Mouse (Mus musculus) spleen, postnatal 36 days (tissue): ENCODE measurements at regions not wholly inside any gene's neighbourhood (a gene's known extent, or its start where the extent isn't known, plus 50 kb on each side); places are given as distances from the start of the nearest gene placed in this dataset.

ENCODE experiments used
- DNase-seq, 2 experiments: peaks; one replicate each; pipeline ENCODE4 v3.0.0; 2022; ENCODE audit warnings: low spot score in 2 of 2, mixed read lengths in 1 of 2

GRCm38 (mm10) chr1:81746013-81746412, 486.9 kb upstream of the Gm9747 start:
- DNase-seq: no peak

- no peak for DNase-seq
These were observed 485.9 kb upstream of the Gm9747 start for GRCm38 (mm10) chr1:81747025-81747424.

GRCm38 (mm10) chr1:81754067-81754466, 478.8 kb upstream of the Gm9747 start:
- DNase-seq: no peak

GRCm38 (mm10) chr1:81755281-81755680, 477.6 kb upstream of the Gm9747 start:
- no peak for DNase-seq

- DNase-seq: no peak
These were observed 477.2 kb upstream of the Gm9747 start for GRCm38 (mm10) chr1:81755694-81756093.

GRCm38 (mm10) chr1:81759919-81760318, 473.0 kb upstream of the Gm9747 start:
- DNase-seq: no peak

GRCm38 (mm10) chr1:81771704-81772103, 461.2 kb upstream of the Gm9747 start:
- no peak for DNase-seq

GRCm38 (mm10) chr1:81780583-81780982, 452.3 kb upstream of the Gm9747 start:
- no peak for DNase-seq

GRCm38 (mm10) chr1:81784305-81784704, 448.6 kb upstream of the Gm9747 start:
- DNase-seq: no peak

- no peak for DNase-seq
These were observed 438.1 kb upstream of the Gm9747 start for GRCm38 (mm10) chr1:81794771-81795170.

GRCm38 (mm10) chr1:81795399-81795798, 437.5 kb upstream of the Gm9747 start:
- DNase-seq: no peak

GRCm38 (mm10) chr1:81811591-81811990, 421.3 kb upstream of the Gm9747 start:
- no peak for DNase-seq

- no peak for DNase-seq
These were observed 414.0 kb upstream of the Gm9747 start for GRCm38 (mm10) chr1:81818884-81819283.

GRCm38 (mm10) chr1:81841966-81842365, 390.9 kb upstream of the Gm9747 start:
- DNase-seq: no peak

GRCm38 (mm10) chr1:81850462-81851144, 382.3 kb upstream of the Gm9747 start:
- DNase-seq: no peak

GRCm38 (mm10) chr1:81859464-81859863, 373.4 kb upstream of the Gm9747 start:
- DNase-seq: no peak

GRCm38 (mm10) chr1:81864571-81864970, 368.3 kb upstream of the Gm9747 start:
- no peak for DNase-seq

- no peak for DNase-seq
These were observed 345.9 kb upstream of the Gm9747 start for GRCm38 (mm10) chr1:81886940-81887531.

- no peak for DNase-seq
These were observed 335.7 kb upstream of the Gm9747 start for GRCm38 (mm10) chr1:81897241-81897640.

- no peak for DNase-seq
These were observed 332.1 kb upstream of the Gm9747 start for GRCm38 (mm10) chr1:81900843-81901242.

GRCm38 (mm10) chr1:81904056-81904455, 328.9 kb upstream of the Gm9747 start:
- no peak for DNase-seq

GRCm38 (mm10) chr1:81912607-81913006, 320.3 kb upstream of the Gm9747 start:
- no peak for DNase-seq

GRCm38 (mm10) chr1:81913561-81913964, 319.3 kb upstream of the Gm9747 start:
- DNase-seq: no peak

- DNase-seq: no peak
These were observed 316.1 kb upstream of the Gm9747 start for GRCm38 (mm10) chr1:81916840-81917239.
